Mouse (Mus musculus) inflammation-experienced regulatory T-cells (primary cell): ENCODE results near the gene Bbs5. TPM values are rescaled to one million over a fixed set of nuclear protein-coding genes. Genes with fewer than 3 reads are reported as not detected.

Experiments
- polyA plus RNA-seq, 2 experiments: library from polyadenylated mRNA; unstranded; fragments of 100-300 nt; shearing (Covaris generic); gene quantifications; one replicate each; pipeline ENCODE4 v1.2.1; 2017

Gene Bbs5
- polyA plus RNA-seq: 1 to 10 TPM in 1 of 2 experiments, under 1 TPM in 1; 0.54 to 4.5 TPM

DNA sequence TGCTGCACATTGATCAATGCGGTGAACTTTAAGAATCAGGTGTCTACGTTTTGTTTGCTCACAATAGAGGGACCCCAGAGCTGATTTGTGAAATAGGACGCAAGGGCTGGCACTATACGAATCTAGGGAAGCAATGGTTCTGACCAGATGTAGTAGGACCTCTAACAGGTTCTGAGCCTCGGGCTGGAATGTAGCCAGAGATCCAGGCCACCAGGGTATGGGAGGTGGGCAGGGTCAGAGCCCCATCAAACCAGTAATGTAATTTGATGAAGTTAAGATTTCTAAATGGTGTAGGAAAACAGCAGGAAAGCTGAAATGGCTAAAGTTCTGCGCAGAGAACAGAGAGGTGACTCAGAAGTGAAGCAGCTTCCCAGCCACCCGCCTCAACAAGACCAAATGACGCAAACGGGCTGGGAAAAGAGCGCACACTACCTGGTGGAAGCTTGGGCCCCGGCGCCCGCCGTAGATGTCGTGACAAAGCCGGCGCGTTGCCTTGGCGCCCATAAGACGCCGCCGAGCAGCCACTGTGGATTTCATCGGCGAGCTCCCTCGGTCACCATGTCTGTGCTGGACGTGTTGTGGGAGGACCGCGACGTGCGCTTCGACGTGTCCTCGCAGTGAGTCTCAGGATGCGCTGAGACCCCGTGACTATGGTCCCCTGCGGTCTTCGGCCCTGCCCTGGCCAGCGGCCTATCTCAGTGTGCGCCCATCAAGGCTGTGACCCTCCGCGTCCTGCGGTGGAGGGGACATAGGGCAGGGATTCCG lies at the start of gene Bbs5:
Bbs5 (plus strand) TSS at position 446 of the 765 bp plus-strand sequence.

DNA sequence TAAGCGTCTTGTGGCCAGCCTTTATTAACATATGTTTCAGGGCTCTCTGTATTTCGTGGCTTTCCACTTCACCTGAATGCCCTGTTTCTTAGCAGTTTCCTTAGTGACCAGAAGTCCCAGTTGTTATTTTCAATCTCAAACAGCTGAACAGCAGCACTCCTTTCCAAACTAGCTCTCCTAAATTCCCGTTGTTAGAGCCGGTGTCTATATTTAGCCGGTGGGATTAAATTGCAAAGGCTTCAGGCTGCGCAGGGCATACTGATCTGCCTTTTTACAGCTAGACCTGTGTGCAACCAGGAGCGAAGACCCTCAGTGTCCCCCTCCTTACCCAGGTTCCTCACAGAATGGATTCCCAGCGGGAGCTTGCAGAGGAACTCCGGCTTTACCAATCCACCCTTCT lies 22.9 kb downstream of the Bbs5 start, which contains the start of gene Klhl41:
Klhl41 (plus strand) TSS at position 268 of the 400 bp plus-strand sequence.

DNA sequence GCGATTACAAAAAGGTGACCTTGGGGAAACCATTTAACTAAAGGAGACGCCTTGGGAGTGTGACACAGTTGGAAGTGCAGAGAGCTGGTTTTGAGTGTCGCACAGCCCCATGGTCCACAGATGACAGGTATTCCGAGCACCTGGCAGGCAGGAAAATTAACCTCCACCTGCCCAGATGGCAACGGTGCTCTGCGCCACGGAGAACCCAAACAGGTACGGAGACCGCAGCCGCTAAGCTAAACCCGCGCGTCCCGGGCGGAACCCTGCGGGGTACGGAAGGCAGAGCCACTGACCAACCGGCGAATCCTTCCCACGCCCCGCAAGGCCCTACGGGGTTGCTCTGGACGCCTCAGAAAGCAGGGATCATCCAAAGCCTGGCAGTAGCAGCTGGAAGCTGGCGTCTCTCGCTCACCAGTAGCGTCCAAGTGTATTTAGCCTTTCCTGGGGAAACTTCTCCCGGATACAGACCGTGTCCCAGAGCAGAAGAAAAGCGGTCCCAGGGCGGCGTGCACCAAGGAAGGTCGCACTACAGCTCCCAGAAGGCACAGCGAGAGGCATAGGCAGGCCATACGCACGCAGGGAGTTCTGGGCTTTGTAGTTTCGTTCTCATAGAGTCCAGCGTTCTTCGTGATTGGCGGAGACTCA lies 66.1 kb downstream of the Bbs5 start, which contains the start of gene Fastkd1:
Fastkd1 (minus strand) TSS at position 536 of the 645 bp plus-strand sequence.

Other genes starting within 250 kb of the Bbs5 start
- gene Lrp2, start 61.1 kb upstream of the Bbs5 start, polyA plus RNA-seq: under 1 TPM; 0.48 to 0.51 TPM
- under 1 TPM in 1 of 2 experiments, not detected in 1; 0.06 TPM for gene Klhl41, start 22.9 kb downstream of the Bbs5 start, polyA plus RNA-seq
- gene Fastkd1, start 66.3 kb downstream of the Bbs5 start, polyA plus RNA-seq: 10 to 100 TPM in 1 of 2 experiments, 1 to 10 TPM in 1; 9.8 to 14.3 TPM
- gene Ppig, start 75.4 kb downstream of the Bbs5 start, polyA plus RNA-seq: 100 to 1,000 TPM; 183 to 197 TPM
- gene Ccdc173, start 142.4 kb downstream of the Bbs5 start, polyA plus RNA-seq: 1 to 10 TPM; 3.9 to 4.2 TPM
- 10 to 100 TPM; 43.5 to 44.2 TPM for gene Phospho2, start 142.5 kb downstream of the Bbs5 start, polyA plus RNA-seq
- gene Klhl23, start 174.8 kb downstream of the Bbs5 start, polyA plus RNA-seq: under 1 TPM in 1 of 2 experiments, not detected in 1; 0.45 TPM
- 100 to 1,000 TPM; 346 to 364 TPM for gene Ssb, start 214.4 kb downstream of the Bbs5 start, polyA plus RNA-seq
- gene Mettl5, start 238.4 kb downstream of the Bbs5 start, polyA plus RNA-seq: 10 to 100 TPM; 28.1 to 32.3 TPM